Mouse (Mus musculus) forebrain, embryonic 16.5 days (tissue): ENCODE data around the gene Gm27029. TPM values are rescaled to one million over a fixed set of nuclear protein-coding genes. Genes with fewer than 3 reads are reported as not detected.

Experiments used
- ATAC-seq: fragments of 200-750 bp; cut with Nextera tagmentation; 2 replicates; pipeline ENCODE4 v1.8.0; 2017; ENCODE audit warnings: mild to moderate bottlenecking, moderate library complexity
- H3K27ac ChIP-seq: fragments of 300-500 bp; sonication (generic); 2 replicates; pipeline ENCODE4 v1.5.1; 2014; ENCODE audit warnings: low read length, control low read depth
- H3K27me3 ChIP-seq: fragments of 300-500 bp; sonication (generic); replicated peaks from 2 replicates; pipeline ENCODE4 v1.6.1; 2014; ENCODE audit warnings: low read length; ENCODE audit not compliant: control insufficient read depth, insufficient read depth
- H3K36me3 ChIP-seq: fragments of 300-500 bp; sonication (generic); 2 replicates; pipeline ENCODE4 v1.6.1; 2014; ENCODE audit not compliant: control insufficient read depth, insufficient read depth
- H3K4me1 ChIP-seq: fragments of 300-500 bp; sonication (generic); replicated peaks from 2 replicates; pipeline ENCODE4 v1.6.1; 2014; ENCODE audit warnings: low read length; ENCODE audit not compliant: control insufficient read depth, insufficient read depth
- H3K4me2 ChIP-seq: fragments of 300-500 bp; sonication (generic); 2 replicates; pipeline ENCODE4 v1.6.1; 2014; ENCODE audit warnings: mild to moderate bottlenecking, low read length, control low read depth
- H3K4me3 ChIP-seq: fragments of 300-500 bp; sonication (generic); replicated peaks from 2 replicates; pipeline ENCODE4 v1.5.1; 2014; ENCODE audit warnings: mild to moderate bottlenecking, low read length, control low read depth
- H3K9ac ChIP-seq: fragments of 300-500 bp; sonication (generic); replicated peaks from 2 replicates; pipeline ENCODE4 v1.6.1; 2014; ENCODE audit warnings: low read depth, low read length, control low read depth
- H3K9me3 ChIP-seq: fragments of 300-500 bp; sonication (generic); 2 replicates; pipeline ENCODE4 v1.6.1; 2016; ENCODE audit warnings: low read length; ENCODE audit not compliant: control insufficient read depth
- WGBS: fragments of 180-500 bp; shearing (Covaris S2); extraction: QIAGEN DNeasy Blood & Tissue Kit; methylation state at CpG from one replicate; pipeline ENCODE4 v1.1.7; 2014; 5-methylcytosine and 5-hydroxymethylcytosine counted together
- polyA plus RNA-seq: library from polyadenylated mRNA; unstranded; fragments of >200 nt; fragmentation: Nextera tagmentation; extraction: Ambion mirVana; gene quantifications from 2 replicates; pipeline ENCODE4 v1.2.1, GENCODE M21; 2015

Gm27029 gene
- polyA plus RNA-seq, 1 experiment from 2014 or later, result 7.7 TPM

DNA sequence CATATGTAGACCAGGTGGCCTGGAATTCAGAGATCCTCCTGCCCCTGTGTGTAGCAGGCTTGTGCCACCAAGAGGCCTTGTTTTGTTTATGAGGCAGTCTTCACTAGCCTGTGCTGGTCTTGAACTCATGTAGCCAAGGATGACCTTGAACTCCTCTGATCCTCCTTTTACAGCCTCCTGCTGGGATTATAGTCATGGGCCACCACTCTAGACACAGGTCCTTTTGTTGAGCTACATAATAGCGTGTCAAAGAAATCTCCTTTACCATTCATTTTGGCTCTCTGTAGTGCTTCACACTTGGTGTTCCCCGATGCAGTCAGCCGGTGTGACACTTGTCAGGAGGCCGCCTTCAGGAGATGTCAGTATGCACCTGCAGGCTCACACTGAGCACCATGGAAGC lies 12.3 kb upstream of the Gm27029 start:
- ATAC-seq, result no peak
- Histone ChIP-seq H3K27me3 (no peaks in the 10 kb centered on the region), H3K36me3 (0 out of 2 replicates have a peak, but pooled peaks cover 6% of the 10 kb centered on the region), H3K9me3 (no peaks in the 10 kb centered on the region), H3K4me1 (no peaks in the 10 kb centered on the region), H3K4me2 (no peak overlapping the region), H3K27ac (no peak overlapping the region), H3K9ac (no peak overlapping the region), H3K4me3 (no peak overlapping the region)
- 50% methylated on average over 4 of the region's 4 CpGs for WGBS

DNA sequence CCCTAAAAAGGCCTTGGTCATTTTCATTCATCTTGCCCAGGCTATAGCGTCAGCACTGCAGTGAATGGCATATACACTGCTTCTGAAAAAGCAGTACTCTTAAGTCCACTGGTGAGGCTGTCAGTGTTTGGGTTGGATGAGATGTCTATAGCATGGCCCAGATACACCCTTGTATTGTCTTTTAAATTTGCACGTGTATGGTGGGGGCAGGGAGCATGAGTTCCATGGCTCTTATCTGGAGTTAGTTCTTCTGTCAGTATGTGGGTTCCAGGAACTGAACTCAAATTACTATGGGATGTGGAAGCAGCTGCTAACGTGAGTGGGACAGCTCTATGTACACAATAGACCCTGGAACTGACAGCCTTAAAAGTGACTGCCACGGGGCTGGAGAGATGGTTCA lies 11.2 kb upstream of the Gm27029 start:
- no peak overlapping the region for H3K4me3 ChIP-seq
- H3K4me2 ChIP-seq, result no peak overlapping the region
- no peaks in the 10 kb centered on the region for H3K9me3 ChIP-seq
- H3K27ac ChIP-seq, result no peak overlapping the region
- WGBS, result 87% methylated on average over 4 of the region's 4 CpGs
- H3K27me3 ChIP-seq, result no peaks in the 10 kb centered on the region
- H3K36me3 ChIP-seq, result peaks cover 14% of the 10 kb centered on the region; the same call in 1 of the 2 replicates
- no peaks in the 10 kb centered on the region for H3K4me1 ChIP-seq
- ATAC-seq, result no peak
- H3K9ac ChIP-seq, result no peak overlapping the region

DNA sequence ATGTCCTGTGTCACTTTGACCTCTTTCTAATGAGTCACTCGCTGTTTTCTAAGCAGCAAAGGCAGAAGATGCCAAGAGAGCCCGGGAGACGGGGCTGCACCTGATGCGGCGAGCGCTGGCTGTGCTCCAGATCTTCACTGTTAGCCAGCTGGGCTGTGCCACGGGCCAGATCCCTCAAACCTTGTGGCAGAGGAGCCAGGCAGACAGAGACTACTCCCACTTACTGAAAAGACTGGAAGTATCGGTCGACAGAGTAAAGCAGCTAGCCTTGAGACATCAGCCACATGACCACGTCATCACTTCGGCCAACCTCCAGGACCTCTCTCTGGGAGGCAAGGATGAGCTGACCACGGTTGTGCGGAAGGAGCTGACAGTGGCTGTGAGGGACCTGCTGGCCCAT lies 8.8 kb upstream of the Gm27029 start:
- H3K4me3 ChIP-seq, result no peak overlapping the region
- no peak overlapping the region for H3K9ac ChIP-seq
- ATAC-seq, result no peak
- H3K36me3 ChIP-seq, result peaks cover 20% of the 10 kb centered on the region
- H3K9me3 ChIP-seq, result no peaks in the 10 kb centered on the region
- WGBS, result 71% methylated on average over 13 of the region's 13 CpGs
- H3K27me3 ChIP-seq, result no peaks in the 10 kb centered on the region
- no peak overlapping the region for H3K27ac ChIP-seq
- no peak overlapping the region for H3K4me2 ChIP-seq
- no peaks in the 10 kb centered on the region for H3K4me1 ChIP-seq

DNA sequence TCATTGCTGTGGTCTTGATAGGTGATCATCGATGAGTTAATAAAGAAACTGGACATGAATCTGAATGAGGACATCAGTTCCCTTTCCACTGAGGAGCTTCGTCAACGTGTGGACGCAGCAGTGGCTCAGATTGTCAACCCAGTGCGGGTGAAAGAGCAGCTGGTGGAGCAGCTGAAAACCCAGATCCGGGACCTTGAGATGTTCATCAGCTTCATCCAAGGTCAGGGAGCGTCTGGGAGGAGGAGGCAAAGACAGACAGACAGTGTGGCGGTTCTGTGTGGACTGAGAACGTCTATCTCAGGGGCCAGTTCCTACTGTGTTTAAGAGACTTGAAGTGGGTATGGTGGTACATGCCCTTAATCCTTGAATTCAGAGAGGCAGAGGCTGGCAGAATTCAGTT lies 6.7 kb upstream of the Gm27029 start:
- 92% methylated on average over 9 of the region's 9 CpGs for WGBS
- Histone ChIP-seq H3K27ac (no peak overlapping the region), H3K4me2 (no peak overlapping the region), H3K9me3 (no peaks in the 10 kb centered on the region), H3K36me3 (peaks cover 20% of the 10 kb centered on the region), H3K27me3 (no peaks in the 10 kb centered on the region), H3K4me3 (no peak overlapping the region), H3K9ac (no peak overlapping the region), H3K4me1 (peaks cover 8% of the 10 kb centered on the region)
- ATAC-seq, result no peak

DNA sequence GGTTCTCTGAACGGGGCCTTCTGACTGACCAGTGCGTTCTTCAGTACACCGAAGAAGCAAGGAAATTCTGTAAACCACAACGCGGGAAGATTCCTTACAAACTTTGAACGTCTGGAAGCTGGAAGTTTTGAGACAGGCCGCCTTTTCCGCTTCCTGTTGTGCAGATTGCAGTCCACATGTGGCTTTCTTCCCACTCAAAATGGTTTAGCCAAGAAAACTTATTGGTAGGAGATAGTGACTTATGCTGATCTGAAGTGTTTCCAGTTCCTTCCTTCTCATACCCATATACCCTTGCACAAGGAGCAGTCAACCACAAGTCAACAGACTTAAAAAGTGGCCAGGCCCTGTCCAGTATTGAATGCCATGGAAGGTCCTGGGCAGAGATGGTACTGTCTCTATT lies 1.6 kb upstream of the Gm27029 start:
- ATAC-seq, result no peak
- peak overlapping the region; percentile 92 for H3K4me2 ChIP-seq
- H3K4me3 ChIP-seq, result peak overlapping the region; percentile 97
- no peaks in the 10 kb centered on the region for H3K27me3 ChIP-seq
- 63% methylated on average over 8 of the region's 8 CpGs for WGBS
- H3K9ac ChIP-seq, result no peak overlapping the region; the same call in 1 of the 2 replicates
- peaks cover 8% of the 10 kb centered on the region for H3K36me3 ChIP-seq
- no peaks in the 10 kb centered on the region for H3K9me3 ChIP-seq
- H3K4me1 ChIP-seq, result peaks cover 25% of the 10 kb centered on the region
- H3K27ac ChIP-seq, result no peak overlapping the region

DNA sequence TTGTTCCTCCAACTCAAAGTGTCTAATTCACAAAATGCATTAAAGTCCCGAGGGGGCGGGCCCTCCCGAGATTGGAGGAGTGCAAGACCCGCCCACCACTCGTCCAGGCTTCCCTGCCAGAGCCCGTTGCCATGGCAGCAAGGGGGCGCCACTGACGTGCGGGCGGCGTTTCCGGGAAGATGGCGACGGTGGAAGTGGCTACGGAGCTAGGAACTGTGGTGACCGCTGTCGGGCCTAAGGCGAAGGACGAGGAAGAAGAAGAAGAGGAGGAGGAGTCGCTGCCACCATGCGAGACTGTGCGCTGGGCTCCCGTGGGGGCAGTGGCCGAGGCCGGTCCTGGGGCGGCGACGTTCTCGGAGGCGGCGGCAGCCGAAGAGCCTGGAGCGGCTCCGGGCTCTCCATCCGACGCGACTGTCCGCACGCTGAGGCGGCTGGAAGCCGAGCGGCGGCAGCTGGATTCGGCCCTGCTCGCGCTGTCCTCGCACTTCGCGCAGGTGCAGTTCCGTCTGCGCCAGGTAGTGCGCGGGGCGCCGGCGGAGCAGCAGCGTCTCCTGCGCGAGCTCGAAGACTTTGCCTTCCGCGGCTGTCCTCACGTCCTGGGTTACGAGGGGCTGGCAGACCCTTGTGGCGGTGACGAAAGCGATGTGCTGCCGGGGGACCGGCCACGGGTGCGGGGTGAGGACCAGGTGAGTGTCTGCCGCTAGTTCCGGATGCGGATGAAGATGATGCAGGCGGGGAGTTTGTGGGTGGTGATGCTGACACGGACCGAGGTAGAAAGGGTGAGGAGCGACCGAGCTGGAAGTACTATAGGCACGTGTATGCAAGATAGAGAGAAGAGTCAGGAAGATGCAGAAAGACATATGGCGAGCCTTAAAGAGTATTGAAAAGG lies 573 bp upstream of the Gm27029 start, which contains the start of the genes Rundc1 and Ptges3l:
Rundc1 (plus strand) TSS at position 161 of the 889 bp plus-strand sequence.
Ptges3l (minus strand) TSS at position 409 of the 889 bp plus-strand sequence.
- H3K4me1 ChIP-seq, result peaks cover 25% of the 10 kb centered on the region
- peak; percentile 97 for ATAC-seq
- peak within 1 kb of the TSS; percentile 82 for H3K9ac ChIP-seq
- H3K36me3 ChIP-seq, result peaks cover 3% of the 10 kb centered on the region; the same call in 1 of the 2 replicates
- H3K27ac ChIP-seq, result peak within 1 kb of the TSS; percentile 87
- WGBS, result under 1% methylated on average over 81 of the region's 81 CpGs
- no peaks in the 10 kb centered on the region for H3K9me3 ChIP-seq
- H3K27me3 ChIP-seq, result no peaks in the 10 kb centered on the region
- H3K4me2 ChIP-seq, result peak within 1 kb of the TSS; percentile 92
- peak within 1 kb of the TSS; percentile 97 for H3K4me3 ChIP-seq

DNA sequence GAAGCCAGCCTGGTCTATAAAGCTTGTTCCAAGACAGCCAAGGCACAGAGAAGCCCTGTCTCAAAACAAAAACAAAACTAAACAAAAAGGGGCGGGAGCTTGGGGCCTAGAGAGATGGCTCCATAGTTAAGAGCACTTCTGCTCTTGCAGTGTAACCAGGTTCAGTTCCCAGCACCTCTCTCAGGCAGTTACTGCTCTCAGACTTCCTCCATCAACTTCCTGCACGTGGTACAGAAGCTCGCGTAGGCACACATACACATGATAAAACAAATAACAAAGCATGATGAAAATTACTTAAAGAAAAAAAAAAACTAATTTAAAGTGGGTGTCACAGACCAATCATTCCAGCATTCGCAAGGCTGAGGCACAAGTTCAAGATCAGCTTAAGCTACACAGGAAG lies 4.4 kb downstream of the Gm27029 start:
- H3K9me3 ChIP-seq, result no peaks in the 10 kb centered on the region
- H3K9ac ChIP-seq, result no peak overlapping the region
- no peak overlapping the region for H3K27ac ChIP-seq
- no peak overlapping the region for H3K4me2 ChIP-seq
- H3K27me3 ChIP-seq, result no peaks in the 10 kb centered on the region
- peaks cover 16% of the 10 kb centered on the region for H3K4me1 ChIP-seq
- H3K4me3 ChIP-seq, result no peak overlapping the region
- no peaks in the 10 kb centered on the region for H3K36me3 ChIP-seq
- no peak for ATAC-seq
- WGBS, result 84% methylated on average over 5 of the region's 5 CpGs

DNA sequence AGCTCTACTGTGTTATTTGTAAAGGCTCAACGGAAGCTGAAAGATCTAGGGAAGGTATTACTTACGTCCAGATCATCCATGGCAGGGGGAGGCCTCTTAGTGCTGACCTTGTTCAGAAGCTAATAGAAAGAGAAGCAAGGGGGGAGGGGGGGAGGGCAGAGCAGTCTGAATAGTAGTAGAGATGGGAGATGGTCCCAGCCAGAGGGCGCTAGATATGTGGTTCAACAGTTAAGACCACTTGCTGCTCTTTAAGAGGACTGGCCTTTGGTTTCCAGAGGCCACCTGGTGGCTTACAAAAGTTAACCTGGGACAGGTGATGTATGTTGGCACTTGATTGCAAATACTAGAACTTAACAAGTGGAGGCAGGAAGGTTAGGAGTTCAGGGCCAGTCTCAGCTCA lies 5.0 kb downstream of the Gm27029 start:
- no peaks in the 10 kb centered on the region for H3K36me3 ChIP-seq
- no peak for ATAC-seq
- no peak overlapping the region for H3K9ac ChIP-seq
- H3K4me1 ChIP-seq, result peaks cover 16% of the 10 kb centered on the region
- no peak overlapping the region for H3K4me3 ChIP-seq
- no peaks in the 10 kb centered on the region for H3K27me3 ChIP-seq
- WGBS, result 12% methylated on average over 3 of the region's 3 CpGs
- no peak overlapping the region for H3K4me2 ChIP-seq
- H3K9me3 ChIP-seq, result no peaks in the 10 kb centered on the region
- H3K27ac ChIP-seq, result no peak overlapping the region

DNA sequence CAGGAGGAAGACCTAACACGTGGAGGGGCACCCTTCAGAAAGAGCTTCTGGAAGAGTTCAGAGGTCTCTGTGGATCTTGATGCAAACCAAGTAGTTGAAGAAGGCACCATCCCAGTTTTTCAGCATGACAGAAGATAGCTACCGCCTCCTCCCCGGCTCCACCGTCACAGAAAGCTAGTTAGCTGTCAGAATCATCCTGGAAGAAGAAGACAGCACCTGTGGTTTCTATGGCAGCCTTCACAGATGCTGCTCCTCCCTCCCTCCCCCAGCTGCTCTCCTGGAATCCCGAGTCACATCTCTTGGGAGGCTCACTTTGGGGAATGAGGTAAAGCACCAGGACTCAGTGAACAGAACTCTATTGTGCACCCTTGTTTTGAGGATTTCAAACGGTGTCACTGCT lies 5.6 kb downstream of the Gm27029 start:
- Histone ChIP-seq H3K4me2 (no peak overlapping the region), H3K4me3 (no peak overlapping the region), H3K4me1 (peaks cover 10% of the 10 kb centered on the region), H3K9me3 (no peaks in the 10 kb centered on the region), H3K27me3 (no peaks in the 10 kb centered on the region), H3K27ac (no peak overlapping the region), H3K9ac (no peak overlapping the region), H3K36me3 (no peaks in the 10 kb centered on the region)
- 55% methylated on average over 6 of the region's 6 CpGs for WGBS
- no peak for ATAC-seq
